Mouse (Mus musculus) spleen, adult 2 months (tissue): ENCODE results near the gene Ptgfrn. TPM values are rescaled to one million over a fixed set of nuclear protein-coding genes. Genes with fewer than 3 reads are reported as not detected.

Experiments
- DNase-seq, 2 experiments: peaks; one replicate each; pipeline versions ENCODE4 v3.0.0 to v3.0.0-alpha.2; 2012 to 2021; ENCODE audit warnings: low spot score in 2 of 2, low read depth in 1 of 2
- H3K27ac ChIP-seq: fragments of 200-500 bp; 2 replicates; pipeline ENCODE4 v1.5.1; 2012; ENCODE audit warnings: low read length, inconsistent platforms; ENCODE audit not compliant: insufficient read depth
- H3K27me3 ChIP-seq: fragments of 200-500 bp; 2 replicates; pipeline ENCODE4 v1.6.1; 2012; ENCODE audit warnings: mild to moderate bottlenecking, moderate library complexity, low read length, inconsistent platforms; ENCODE audit not compliant: control insufficient read depth, insufficient read depth
- H3K36me3 ChIP-seq: fragments of 200-500 bp; 2 replicates; pipeline ENCODE4 v1.6.1; 2012; ENCODE audit warnings: mild to moderate bottlenecking, low read length, inconsistent platforms; ENCODE audit not compliant: control insufficient read depth, insufficient read depth
- H3K4me1 ChIP-seq: fragments of 200-500 bp; 2 replicates; pipeline ENCODE4 v1.6.1; 2011; ENCODE audit warnings: inconsistent platforms; ENCODE audit not compliant: control insufficient read depth, insufficient read depth, insufficient read length
- H3K4me3 ChIP-seq: fragments of 200-500 bp; 2 replicates; pipeline ENCODE4 v1.5.1; 2011; ENCODE audit warnings: mild to moderate bottlenecking, inconsistent platforms; ENCODE audit not compliant: insufficient read depth, insufficient read length; ENCODE audit errors: extremely low read depth
- CTCF ChIP-seq: fragments of 200-500 bp; IDR thresholded peaks from 2 replicates; pipeline ENCODE4 v1.5.1; 2011; ENCODE audit warnings: mild to moderate bottlenecking, inconsistent platforms; ENCODE audit not compliant: insufficient read depth, insufficient read length, insufficient replicate concordance; ENCODE audit errors: extremely low read depth
- POLR2A ChIP-seq: fragments of 200-500 bp; IDR thresholded peaks from 2 replicates; pipeline ENCODE4 v1.6.1; 2011; ENCODE audit warnings: low read depth, low read length, inconsistent platforms
- WGBS: fragments of 180-500 bp; shearing (Covaris S2); methylation state at CpG from one replicate; pipeline ENCODE4 v1.1.7; 2018; 5-methylcytosine and 5-hydroxymethylcytosine counted together
- polyA plus RNA-seq: library from polyadenylated mRNA; depleted of rRNA; stranded (reverse); fragments of >200 nt; gene quantifications from 2 replicates; pipeline ENCODE4 v1.2.3, GENCODE M21; 2012

Gene Ptgfrn
- polyA plus RNA-seq, 1 experiment: 3.6 TPM

GRCm38 (mm10) chr3:101144366-101144948 lies 34.4 kb upstream of the Ptgfrn start:
- H3K36me3 ChIP-seq: no peaks in the 10 kb centered on the region
- DNase-seq: no peak
- TF ChIP-seq CTCF (no peak), POLR2A (no peak)
- H3K27ac ChIP-seq: no peak overlapping the region
- no peaks in the 10 kb centered on the region for H3K4me1 ChIP-seq
- no peak overlapping the region for H3K4me3 ChIP-seq
- 69% methylated on average over 6 of the region's 6 CpGs for WGBS
- H3K27me3 ChIP-seq: no peaks in the 10 kb centered on the region

- Histone ChIP-seq H3K4me3 (no peak overlapping the region), H3K27ac (no peak overlapping the region), H3K27me3 (no peaks in the 10 kb centered on the region), H3K4me1 (no peaks in the 10 kb centered on the region), H3K36me3 (no peaks in the 10 kb centered on the region)
- TF ChIP-seq POLR2A: no peak
- TF ChIP-seq CTCF: no peak
- DNase-seq: no peak
- 90% methylated on average over 7 of the region's 7 CpGs for WGBS
Observed at GRCm38 (mm10) chr3:101143465-101143864, 33.4 kb upstream of the Ptgfrn start.

GRCm38 (mm10) chr3:101141864-101142263 lies 31.8 kb upstream of the Ptgfrn start:
- no peaks in the 10 kb centered on the region for H3K27me3 ChIP-seq
- WGBS: 86% methylated on average over 8 of the region's 8 CpGs
- H3K36me3 ChIP-seq: no peaks in the 10 kb centered on the region
- no peak for TF ChIP-seq CTCF
- DNase-seq: no peak
- H3K27ac ChIP-seq: no peak overlapping the region
- H3K4me1 ChIP-seq: no peaks in the 10 kb centered on the region
- no peak overlapping the region for H3K4me3 ChIP-seq

- Histone ChIP-seq H3K4me3 (no peak overlapping the region), H3K4me1 (no peaks in the 10 kb centered on the region), H3K27ac (no peak overlapping the region), H3K36me3 (no peaks in the 10 kb centered on the region), H3K27me3 (no peaks in the 10 kb centered on the region)
- 91% methylated on average over 7 of the region's 7 CpGs for WGBS
- TF ChIP-seq POLR2A: no peak
- TF ChIP-seq CTCF: no peak
- DNase-seq: no peak
Observed at GRCm38 (mm10) chr3:101139958-101140357, 29.9 kb upstream of the Ptgfrn start.

GRCm38 (mm10) chr3:101136483-101136882 lies 26.4 kb upstream of the Ptgfrn start:
- Histone ChIP-seq H3K27me3 (no peaks in the 10 kb centered on the region), H3K4me1 (no peaks in the 10 kb centered on the region), H3K4me3 (no peak overlapping the region), H3K36me3 (no peaks in the 10 kb centered on the region), H3K27ac (no peak overlapping the region)
- DNase-seq: no peak
- TF ChIP-seq CTCF: no peak
- no peak for TF ChIP-seq POLR2A
- WGBS: 81% methylated on average over 11 of the region's 11 CpGs

GRCm38 (mm10) chr3:101134861-101135260 lies 24.8 kb upstream of the Ptgfrn start:
- Histone ChIP-seq H3K4me3 (no peak overlapping the region), H3K4me1 (no peaks in the 10 kb centered on the region), H3K27me3 (no peaks in the 10 kb centered on the region), H3K27ac (no peak overlapping the region), H3K36me3 (no peaks in the 10 kb centered on the region)
- no peak for TF ChIP-seq POLR2A
- no peak for TF ChIP-seq CTCF
- no peak for DNase-seq
- 95% methylated on average over 9 of the region's 9 CpGs for WGBS

- TF ChIP-seq CTCF: no peak
- no peak for TF ChIP-seq POLR2A
- Histone ChIP-seq H3K4me3 (no peak overlapping the region), H3K27me3 (no peaks in the 10 kb centered on the region), H3K36me3 (no peaks in the 10 kb centered on the region), H3K27ac (no peak overlapping the region), H3K4me1 (no peaks in the 10 kb centered on the region)
- 88% methylated on average over 6 of the region's 6 CpGs for WGBS
- no peak for DNase-seq
Observed at GRCm38 (mm10) chr3:101132981-101133380, 22.9 kb upstream of the Ptgfrn start.

- H3K27ac ChIP-seq: no peak overlapping the region
- 77% methylated on average over 5 of the region's 5 CpGs for WGBS
- no peak for DNase-seq
- no peaks in the 10 kb centered on the region for H3K4me1 ChIP-seq
- H3K36me3 ChIP-seq: no peaks in the 10 kb centered on the region
- TF ChIP-seq POLR2A: no peak
- no peak for TF ChIP-seq CTCF
- H3K4me3 ChIP-seq: no peak overlapping the region
- H3K27me3 ChIP-seq: no peaks in the 10 kb centered on the region
Observed at GRCm38 (mm10) chr3:101131772-101132171, 21.7 kb upstream of the Ptgfrn start.
